Mouse (Mus musculus) bone marrow, adult 2 months (tissue): ENCODE measurements around the gene Cldn7.

Source experiments
- CTCF ChIP-seq: fragments of 200-500 bp; IDR thresholded peaks from 2 replicates; pipeline ENCODE4 v1.5.1; 2011; ENCODE audit warnings: low read length, control low read depth; ENCODE audit not compliant: control insufficient read depth, insufficient read depth
- POLR2A ChIP-seq: fragments of 200-500 bp; IDR thresholded peaks from 2 replicates; pipeline ENCODE4 v1.6.1; 2011; ENCODE audit warnings: low read depth, mild to moderate bottlenecking, control low read depth, low read length, borderline replicate concordance; ENCODE audit not compliant: control insufficient read depth

DNA sequence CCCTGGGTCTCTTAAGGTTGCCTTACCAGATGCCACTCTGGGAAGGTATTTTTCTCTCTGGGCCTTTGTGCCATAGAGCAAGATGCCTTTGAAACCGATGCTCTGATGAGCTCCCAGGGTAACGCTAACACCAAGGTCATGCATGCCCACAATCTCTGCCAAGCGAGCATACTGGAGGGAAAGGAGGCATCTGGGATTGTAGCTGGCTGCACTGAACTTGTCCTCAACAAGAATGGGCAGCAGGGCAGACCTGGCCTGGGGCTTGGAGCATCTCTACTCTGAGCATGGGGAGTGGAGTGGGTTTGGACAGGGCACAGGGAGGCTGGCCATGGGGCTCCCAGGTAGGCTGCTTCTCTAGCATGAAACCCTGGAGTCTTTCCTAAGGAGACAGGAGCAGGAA is 48.8 kb downstream of the Cldn7 start:
- no peak for TF ChIP-seq CTCF
- TF ChIP-seq POLR2A: no peak
